Mouse (Mus musculus) stomach, embryonic 16.5 days (tissue): ENCODE results near the gene Plekhg2. TPM values are rescaled to one million over a fixed set of nuclear protein-coding genes. Genes with fewer than 3 reads are reported as not detected.
"Not testable (repeated sequence)": the region's sequence is repeated elsewhere in the genome, so short reads cannot be mapped to it uniquely, and the experiment has no call there.

ENCODE experiments used
- ATAC-seq: fragments of 200-750 bp; cut with Nextera tagmentation; 2 replicates; pipeline ENCODE4 v1.8.0; 2017; ENCODE audit warnings: moderate number of reproducible peaks, moderate TSS enrichment; ENCODE audit not compliant: insufficient read depth, low FRiP score
- H3K27ac ChIP-seq: fragments of 300-500 bp; sonication (generic); 2 replicates; pipeline ENCODE4 v1.5.1; 2014; ENCODE audit warnings: low read length
- H3K27me3 ChIP-seq: fragments of 300-500 bp; sonication (generic); 2 replicates; pipeline ENCODE4 v1.6.1; 2014; ENCODE audit warnings: low read length, control low read depth, mixed read lengths; ENCODE audit not compliant: control insufficient read depth, insufficient read depth
- H3K36me3 ChIP-seq: fragments of 300-500 bp; sonication (generic); 2 replicates; pipeline ENCODE4 v1.6.1; 2014; ENCODE audit warnings: low read length; ENCODE audit not compliant: control insufficient read depth, insufficient read depth
- H3K4me1 ChIP-seq: fragments of 300-500 bp; sonication (generic); 2 replicates; pipeline ENCODE4 v1.6.1; 2014; ENCODE audit warnings: low read length, control low read depth, mixed read lengths; ENCODE audit not compliant: control insufficient read depth, insufficient read depth
- H3K4me2 ChIP-seq: fragments of 300-500 bp; sonication (generic); 2 replicates; pipeline ENCODE4 v1.6.1; 2014; ENCODE audit warnings: low read depth, low read length, mixed read lengths
- H3K4me3 ChIP-seq: fragments of 300-500 bp; sonication (generic); replicated peaks from 2 replicates; pipeline ENCODE4 v1.5.1; 2014; ENCODE audit warnings: mild to moderate bottlenecking, low read length
- H3K9ac ChIP-seq: fragments of 300-500 bp; sonication (generic); 2 replicates; pipeline ENCODE4 v1.6.1; 2014; ENCODE audit warnings: low read length
- H3K9me3 ChIP-seq: fragments of 300-500 bp; sonication (generic); replicated peaks from 2 replicates; pipeline ENCODE4 v1.6.1; 2016; ENCODE audit warnings: low read length, control low read depth; ENCODE audit not compliant: control insufficient read depth
- WGBS: fragments of 180-500 bp; shearing (Covaris S2); extraction: QIAGEN DNeasy Blood & Tissue Kit; methylation state at CpG from one replicate; pipeline ENCODE4 v1.1.7; 2014; 5-methylcytosine and 5-hydroxymethylcytosine counted together
- polyA plus RNA-seq: library from polyadenylated mRNA; unstranded; fragments of >200 nt; fragmentation: Nextera tagmentation; extraction: Ambion mirVana; gene quantifications from 2 replicates; pipeline ENCODE4 v1.2.1, GENCODE M21; 2015

Gene Plekhg2
- polyA plus RNA-seq, 1 experiment from 2014 or later: 50.7 TPM

- Histone ChIP-seq H3K4me2 (no peak overlapping the region), H3K27ac (no peak overlapping the region), H3K9me3 (no peaks in the 10 kb centered on the region), H3K27me3 (no peaks in the 10 kb centered on the region), H3K9ac (no peak overlapping the region), H3K4me1 (peaks cover 2% of the 10 kb centered on the region; the same call in 1 of the 2 replicates), H3K36me3 (peaks cover 23% of the 10 kb centered on the region), H3K4me3 (no peak overlapping the region)
- 90% methylated on average over 10 of the region's 10 CpGs for WGBS
- ATAC-seq: no peak
Measured at GRCm38 (mm10) chr7:28398696-28399340, 26.4 kb upstream of the Plekhg2 start.

DNA sequence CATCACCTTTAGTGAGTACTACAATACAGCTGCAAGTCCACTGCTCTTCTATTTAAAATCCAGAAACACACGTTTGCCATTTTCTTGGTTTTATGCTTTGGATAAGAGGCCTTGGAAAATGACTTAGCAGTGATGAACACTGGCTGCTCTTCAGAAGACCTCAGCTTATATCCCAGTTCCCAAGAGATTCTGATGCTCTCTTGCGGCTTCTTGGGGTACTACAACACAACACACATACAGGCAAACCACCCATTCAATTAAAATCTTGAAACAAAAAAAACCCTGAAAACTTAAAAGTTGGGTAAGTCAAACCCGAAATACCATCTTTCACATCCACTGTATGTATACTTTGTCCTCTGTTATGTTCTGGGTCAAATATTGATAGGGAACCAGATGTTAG is 25.6 kb upstream of the Plekhg2 start:
- 58% methylated on average over 3 of the region's 3 CpGs for WGBS
- no peak for ATAC-seq
- Histone ChIP-seq H3K36me3 (peaks cover 17% of the 10 kb centered on the region), H3K27ac (no peak overlapping the region), H3K4me1 (peaks cover 7% of the 10 kb centered on the region; the same call in 1 of the 2 replicates), H3K4me3 (no peak overlapping the region), H3K9ac (no peak overlapping the region), H3K27me3 (no peaks in the 10 kb centered on the region), H3K9me3 (no peaks in the 10 kb centered on the region), H3K4me2 (no peak overlapping the region)

- Histone ChIP-seq H3K4me2 (no peak overlapping the region), H3K4me1 (peaks cover 14% of the 10 kb centered on the region), H3K9ac (no peak overlapping the region), H3K27ac (no peak overlapping the region), H3K4me3 (no peak overlapping the region), H3K36me3 (0 out of 2 replicates have a peak, but pooled peaks cover 16% of the 10 kb centered on the region), H3K27me3 (no peaks in the 10 kb centered on the region), H3K9me3 (no peaks in the 10 kb centered on the region)
- WGBS: 92% methylated on average over 4 of the region's 4 CpGs
- no peak for ATAC-seq
Measured at GRCm38 (mm10) chr7:28395425-28395824, 23.0 kb upstream of the Plekhg2 start.

DNA sequence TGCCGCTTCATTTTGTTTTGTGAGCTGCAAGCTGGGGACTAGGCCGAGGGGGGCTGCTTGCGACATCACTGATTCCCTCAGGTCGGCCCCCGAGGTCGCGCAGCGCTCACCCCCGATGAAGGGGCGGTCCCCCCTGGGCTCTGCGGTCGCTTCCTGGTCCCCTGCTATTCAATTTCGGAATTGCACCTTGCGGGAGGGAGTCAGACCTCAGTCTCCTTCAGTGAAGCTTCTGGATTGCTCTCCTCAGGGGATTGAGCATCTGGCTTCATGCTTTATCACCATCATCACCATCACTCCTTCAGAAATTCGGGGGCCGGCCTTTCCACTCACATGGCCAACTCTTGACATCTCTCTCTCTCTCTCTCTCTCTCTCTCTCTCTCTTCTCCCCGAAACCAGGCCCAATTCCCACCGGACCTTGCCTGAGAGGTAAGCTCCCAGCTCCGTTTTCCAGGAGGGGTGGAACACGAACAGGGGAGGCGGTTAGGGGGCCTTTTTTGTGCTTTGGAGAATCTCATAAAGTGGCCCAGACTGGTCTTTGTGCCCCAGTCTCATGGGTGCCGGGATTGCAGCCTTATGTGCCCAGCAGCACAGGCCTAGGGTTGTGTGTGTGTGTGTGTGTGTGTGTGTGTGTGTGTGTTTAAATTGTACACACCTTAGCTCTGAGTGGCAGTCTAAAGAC is 21.0 kb upstream of the Plekhg2 start:
- 0 out of 2 replicates have a peak, but pooled peaks have one; percentile 2 for ATAC-seq
- Histone ChIP-seq H3K9me3 (no peaks in the 10 kb centered on the region), H3K27me3 (no peaks in the 10 kb centered on the region), H3K4me1 (peaks cover 14% of the 10 kb centered on the region), H3K9ac (peak overlapping the region; percentile 91), H3K27ac (peak overlapping the region; percentile 84; the same call in 1 of the 2 replicates), H3K4me2 (peak overlapping the region; percentile 79), H3K4me3 (peak overlapping the region; percentile 97), H3K36me3 (peaks cover 19% of the 10 kb centered on the region; the same call in 1 of the 2 replicates)
- WGBS: 4% methylated on average over 22 of the region's 22 CpGs

GRCm38 (mm10) chr7:28392429-28393271 is 20.3 kb upstream of the Plekhg2 start, which contains the start of the genes Med29 and Paf1:
TSS of gene Med29 (minus strand) at chr7:28392708.
TSS of gene Paf1 (plus strand) at chr7:28392951.
- Histone ChIP-seq H3K4me3 (peak within 1 kb of the TSS; percentile 97), H3K9ac (peak within 1 kb of the TSS; percentile 91), H3K36me3 (peaks cover 15% of the 10 kb centered on the region; the same call in 1 of the 2 replicates), H3K27me3 (no peaks in the 10 kb centered on the region), H3K4me1 (peaks cover 14% of the 10 kb centered on the region), H3K27ac (peak within 1 kb of the TSS; percentile 84), H3K9me3 (no peaks in the 10 kb centered on the region), H3K4me2 (peak within 1 kb of the TSS; percentile 79)
- peak; percentile 97 for ATAC-seq
- under 1% methylated on average over 58 of the region's 58 CpGs for WGBS

- Histone ChIP-seq H3K36me3 (peaks cover 10% of the 10 kb centered on the region; the same call in 1 of the 2 replicates), H3K9ac (no peak overlapping the region), H3K27me3 (no peaks in the 10 kb centered on the region), H3K4me2 (no peak overlapping the region), H3K27ac (no peak overlapping the region), H3K9me3 (no peaks in the 10 kb centered on the region), H3K4me3 (no peak overlapping the region), H3K4me1 (peaks cover 18% of the 10 kb centered on the region)
- ATAC-seq: no peak
- 100% methylated on average over 3 of the region's 3 CpGs for WGBS
Measured at GRCm38 (mm10) chr7:28390331-28390730, 17.9 kb upstream of the Plekhg2 start.

GRCm38 (mm10) chr7:28387384-28387783 is 15.0 kb upstream of the Plekhg2 start:
- not testable (repeated sequence) for H3K4me3 ChIP-seq, H3K27me3 ChIP-seq, H3K9me3 ChIP-seq, ATAC-seq, H3K9ac ChIP-seq, H3K4me2 ChIP-seq, H3K27ac ChIP-seq
- H3K4me1 ChIP-seq: peaks cover 23% of the 10 kb centered on the region
- H3K36me3 ChIP-seq: peaks cover 10% of the 10 kb centered on the region; the same call in 1 of the 2 replicates
- WGBS: 85% methylated on average over 7 of the region's 7 CpGs

GRCm38 (mm10) chr7:28386877-28387276 is 14.5 kb upstream of the Plekhg2 start:
- Histone ChIP-seq H3K36me3 (peaks cover 10% of the 10 kb centered on the region; the same call in 1 of the 2 replicates), H3K4me1 (peaks cover 25% of the 10 kb centered on the region)
- H3K4me2 ChIP-seq, H3K27ac ChIP-seq, H3K9ac ChIP-seq, ATAC-seq, H3K4me3 ChIP-seq, H3K9me3 ChIP-seq, H3K27me3 ChIP-seq: not testable (repeated sequence)
- 71% methylated on average over 6 of the region's 6 CpGs for WGBS
